Mouse (Mus musculus) kidney, embryonic 15.5 days (tissue): Measurements from ENCODE around the gene Polk. TPM values are rescaled to one million over a fixed set of nuclear protein-coding genes. Genes with fewer than 3 reads are reported as not detected.

ENCODE experiments used
- ATAC-seq: fragments of 200-750 bp; cut with Nextera tagmentation; replicated peaks from 2 replicates; pipeline ENCODE4 v1.8.0; 2017; ENCODE audit warnings: moderate TSS enrichment; ENCODE audit not compliant: low FRiP score
- H3K27ac ChIP-seq: fragments of 300-500 bp; sonication (generic); 2 replicates; pipeline ENCODE4 v1.5.1; 2015; ENCODE audit warnings: mild to moderate bottlenecking, inconsistent platforms
- H3K27me3 ChIP-seq: fragments of 300-500 bp; sonication (generic); 2 replicates; pipeline ENCODE4 v1.6.1; 2015; ENCODE audit warnings: inconsistent platforms
- H3K36me3 ChIP-seq: fragments of 300-500 bp; sonication (generic); 2 replicates; pipeline ENCODE4 v1.6.1; 2015; ENCODE audit warnings: inconsistent platforms
- H3K4me1 ChIP-seq: fragments of 300-500 bp; sonication (generic); 2 replicates; pipeline ENCODE4 v1.6.1; 2015; ENCODE audit warnings: inconsistent platforms
- H3K4me2 ChIP-seq: fragments of 300-500 bp; sonication (generic); 2 replicates; pipeline ENCODE4 v1.6.1; 2015; ENCODE audit warnings: moderate library complexity, mild to moderate bottlenecking, inconsistent platforms
- H3K4me3 ChIP-seq: fragments of 300-500 bp; sonication (generic); replicated peaks from 2 replicates; pipeline ENCODE4 v1.5.1; 2015; ENCODE audit warnings: mild to moderate bottlenecking, inconsistent platforms
- H3K9ac ChIP-seq: fragments of 300-500 bp; sonication (generic); 2 replicates; pipeline ENCODE4 v1.6.1; 2015; ENCODE audit warnings: mild to moderate bottlenecking, inconsistent platforms
- H3K9me3 ChIP-seq: fragments of 300-500 bp; sonication (generic); replicated peaks from 2 replicates; pipeline ENCODE4 v1.6.1; 2016; ENCODE audit warnings: inconsistent platforms
- WGBS: fragments of 180-500 bp; shearing (Covaris S2); methylation state at CpG from one replicate; pipeline ENCODE4 v1.1.7; 2015; ENCODE audit warnings: mixed read lengths; 5-methylcytosine and 5-hydroxymethylcytosine counted together
- polyA plus RNA-seq: library from polyadenylated mRNA; unstranded; fragments of >200 nt; fragmentation: Nextera tagmentation; extraction: Ambion mirVana; gene quantifications from 2 replicates; pipeline ENCODE4 v1.2.1, GENCODE M21; 2015

The Polk gene
- polyA plus RNA-seq, 1 experiment from 2014 or later: 9.2 TPM

DNA sequence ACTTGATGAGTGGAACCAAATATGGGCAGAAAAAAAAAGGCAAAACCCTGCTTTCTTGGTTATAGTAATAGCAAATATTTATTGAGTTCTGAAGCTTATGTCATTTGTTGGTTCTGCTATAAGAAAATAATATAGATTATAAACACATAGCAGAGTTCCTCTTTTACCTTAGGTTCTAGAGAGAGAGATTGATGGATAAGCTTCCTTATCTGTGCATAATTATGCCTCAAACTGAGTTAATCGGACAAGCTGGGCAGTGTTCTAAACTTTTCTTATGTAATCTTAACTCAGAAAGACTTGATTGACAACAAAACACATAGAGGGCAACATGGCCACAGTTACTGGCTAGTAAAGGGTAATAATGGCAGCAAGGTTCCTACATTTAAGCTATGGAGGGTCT is 4.9 kb upstream of the Polk start:
- no peak overlapping the region for H3K4me2 ChIP-seq
- no peaks in the 10 kb centered on the region for H3K36me3 ChIP-seq
- no peaks in the 10 kb centered on the region for H3K9me3 ChIP-seq
- WGBS: 68% methylated on average over 1 of the region's 1 CpGs
- H3K4me1 ChIP-seq: peaks cover 10% of the 10 kb centered on the region
- H3K9ac ChIP-seq: no peak overlapping the region
- no peak overlapping the region for H3K27ac ChIP-seq
- ATAC-seq: no peak
- H3K4me3 ChIP-seq: no peak overlapping the region
- H3K27me3 ChIP-seq: no peaks in the 10 kb centered on the region

DNA sequence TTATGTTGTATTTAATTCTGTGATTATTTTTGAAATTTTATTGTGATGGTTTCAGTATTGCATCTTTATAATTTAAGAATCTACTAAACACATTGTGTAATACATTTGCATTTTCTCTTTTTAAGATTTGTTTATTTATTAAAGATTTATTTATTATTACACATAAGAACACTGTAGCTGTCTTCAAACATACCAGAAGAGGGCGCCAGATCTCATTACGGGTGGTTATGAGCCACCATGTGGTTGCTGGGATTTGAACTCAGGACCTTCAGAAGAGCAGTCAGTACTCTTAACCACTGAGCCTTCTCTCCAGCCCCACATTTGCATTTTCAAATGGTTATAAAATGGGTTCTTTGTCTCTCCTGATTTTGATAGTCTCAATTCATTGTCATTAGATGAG is 2.1 kb upstream of the Polk start:
- H3K4me3 ChIP-seq: no peak overlapping the region
- H3K4me2 ChIP-seq: no peak overlapping the region
- H3K27ac ChIP-seq: no peak overlapping the region
- no peaks in the 10 kb centered on the region for H3K9me3 ChIP-seq
- 72% methylated on average over 2 of the region's 2 CpGs for WGBS
- ATAC-seq: no peak
- H3K27me3 ChIP-seq: no peaks in the 10 kb centered on the region
- H3K9ac ChIP-seq: no peak overlapping the region
- H3K4me1 ChIP-seq: peaks cover 19% of the 10 kb centered on the region
- no peaks in the 10 kb centered on the region for H3K36me3 ChIP-seq

DNA sequence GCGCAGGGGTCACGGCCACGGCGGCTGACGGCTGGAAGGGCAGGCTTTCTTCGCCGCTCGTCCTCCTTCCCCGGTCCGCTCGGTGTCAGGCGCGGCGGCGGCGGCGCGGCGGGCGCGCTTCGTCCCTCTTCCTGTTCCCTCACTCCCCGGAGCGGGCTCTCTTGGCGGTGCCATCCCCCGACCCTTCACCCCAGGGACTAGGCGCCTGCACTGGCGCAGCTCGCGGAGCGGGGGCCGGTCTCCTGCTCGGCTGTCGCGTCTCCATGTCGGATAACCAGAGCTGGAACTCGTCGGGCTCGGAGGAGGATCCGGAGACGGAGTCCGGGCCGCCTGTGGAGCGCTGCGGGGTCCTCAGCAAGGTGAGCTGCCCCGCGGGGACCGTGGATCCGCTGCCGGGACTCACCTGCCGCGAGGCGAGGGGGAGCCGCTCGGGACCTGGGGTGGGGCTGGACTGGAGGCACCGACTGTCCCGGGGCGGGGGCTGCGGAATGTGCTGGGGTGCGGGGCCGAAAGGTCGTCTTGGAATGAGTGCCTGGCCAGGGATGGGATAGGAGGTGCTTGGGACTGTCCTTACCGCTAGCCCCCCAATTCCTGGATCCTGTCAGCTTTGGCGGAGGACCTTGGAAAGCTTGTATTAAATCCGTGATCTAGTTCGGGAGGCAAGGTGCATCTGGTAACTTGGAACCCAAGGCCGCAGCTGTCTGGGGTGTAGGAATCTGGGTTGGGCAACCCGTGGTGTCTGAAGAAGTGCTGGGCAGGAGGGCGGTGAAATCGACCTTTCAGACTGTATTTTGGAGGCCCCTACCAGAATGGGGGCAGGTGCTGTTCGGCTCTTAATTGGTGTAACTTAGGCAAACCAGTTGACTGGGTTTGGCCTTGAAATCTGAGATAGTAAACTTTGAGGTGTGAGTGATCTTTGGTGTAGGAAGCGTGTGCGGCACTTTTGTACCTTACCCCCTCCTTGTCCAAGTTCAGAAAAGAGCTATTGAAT is 817 bp upstream of the Polk start:
- H3K27ac ChIP-seq: peak overlapping the region; percentile 88
- H3K36me3 ChIP-seq: no peaks in the 10 kb centered on the region
- H3K4me3 ChIP-seq: peak overlapping the region; percentile 97
- no peaks in the 10 kb centered on the region for H3K27me3 ChIP-seq
- WGBS: under 1% methylated on average over 72 of the region's 73 CpGs
- H3K4me1 ChIP-seq: peaks cover 19% of the 10 kb centered on the region
- H3K9ac ChIP-seq: peak overlapping the region; percentile 88
- H3K4me2 ChIP-seq: peak overlapping the region; percentile 74
- H3K9me3 ChIP-seq: no peaks in the 10 kb centered on the region
- ATAC-seq: peak; percentile 78

DNA sequence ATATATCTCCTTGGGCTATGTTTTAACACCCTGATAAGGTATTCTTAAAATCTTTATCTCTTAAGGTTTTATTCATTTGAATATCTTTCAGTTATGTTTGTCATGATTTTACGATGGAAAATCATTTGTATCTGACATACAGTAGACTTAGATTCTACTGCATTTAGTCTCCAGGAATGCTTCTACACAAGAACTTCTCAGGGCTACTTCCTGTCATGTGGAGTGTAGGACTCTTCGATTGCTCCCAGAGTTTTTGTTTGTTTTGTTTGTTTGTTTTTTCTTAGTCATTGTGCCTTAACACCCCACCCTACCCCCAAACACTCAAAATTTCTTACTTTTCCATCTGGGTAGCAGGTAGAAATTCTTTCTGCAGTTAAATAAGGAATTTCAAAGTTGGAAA is 998 bp downstream of the Polk start:
- H3K27me3 ChIP-seq: no peaks in the 10 kb centered on the region
- H3K27ac ChIP-seq: no peak overlapping the region
- no peaks in the 10 kb centered on the region for H3K9me3 ChIP-seq
- H3K4me1 ChIP-seq: peaks cover 15% of the 10 kb centered on the region
- H3K4me2 ChIP-seq: peak overlapping the region; percentile 74
- ATAC-seq: no peak
- peak overlapping the region; percentile 97 for H3K4me3 ChIP-seq
- 38% methylated on average over 2 of the region's 2 CpGs for whole genome bisulfite sequencing
- H3K36me3 ChIP-seq: no peaks in the 10 kb centered on the region
- H3K9ac ChIP-seq: no peak overlapping the region

DNA sequence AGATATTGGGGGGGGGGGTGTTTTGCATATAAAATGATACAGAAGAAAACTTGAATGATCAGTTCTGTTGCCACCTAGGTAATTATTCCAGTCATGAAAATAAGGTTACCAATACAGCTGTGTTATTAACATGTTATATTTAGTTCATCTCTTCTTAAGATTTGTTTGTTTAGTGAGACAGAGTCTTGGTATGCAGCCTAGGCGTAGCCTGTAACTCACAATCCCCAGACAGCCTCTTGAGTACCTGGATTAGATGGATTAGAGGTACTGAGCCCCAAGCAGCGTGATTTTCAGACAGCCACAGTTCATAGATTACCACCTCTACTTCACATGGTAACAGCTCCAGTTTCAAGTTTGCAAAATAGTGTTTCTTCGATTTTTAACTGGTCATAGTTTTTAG is 4.3 kb downstream of the Polk start:
- no peaks in the 10 kb centered on the region for H3K36me3 ChIP-seq
- H3K4me3 ChIP-seq: no peak overlapping the region
- no peak overlapping the region for H3K27ac ChIP-seq
- no peaks in the 10 kb centered on the region for H3K27me3 ChIP-seq
- no peak overlapping the region for H3K4me2 ChIP-seq
- 73% methylated on average over 3 of the region's 3 CpGs for WGBS
- H3K9ac ChIP-seq: no peak overlapping the region
- peaks cover 15% of the 10 kb centered on the region; the same call in 1 of the 2 replicates for H3K4me1 ChIP-seq
- no peak for ATAC-seq
- no peaks in the 10 kb centered on the region for H3K9me3 ChIP-seq

DNA sequence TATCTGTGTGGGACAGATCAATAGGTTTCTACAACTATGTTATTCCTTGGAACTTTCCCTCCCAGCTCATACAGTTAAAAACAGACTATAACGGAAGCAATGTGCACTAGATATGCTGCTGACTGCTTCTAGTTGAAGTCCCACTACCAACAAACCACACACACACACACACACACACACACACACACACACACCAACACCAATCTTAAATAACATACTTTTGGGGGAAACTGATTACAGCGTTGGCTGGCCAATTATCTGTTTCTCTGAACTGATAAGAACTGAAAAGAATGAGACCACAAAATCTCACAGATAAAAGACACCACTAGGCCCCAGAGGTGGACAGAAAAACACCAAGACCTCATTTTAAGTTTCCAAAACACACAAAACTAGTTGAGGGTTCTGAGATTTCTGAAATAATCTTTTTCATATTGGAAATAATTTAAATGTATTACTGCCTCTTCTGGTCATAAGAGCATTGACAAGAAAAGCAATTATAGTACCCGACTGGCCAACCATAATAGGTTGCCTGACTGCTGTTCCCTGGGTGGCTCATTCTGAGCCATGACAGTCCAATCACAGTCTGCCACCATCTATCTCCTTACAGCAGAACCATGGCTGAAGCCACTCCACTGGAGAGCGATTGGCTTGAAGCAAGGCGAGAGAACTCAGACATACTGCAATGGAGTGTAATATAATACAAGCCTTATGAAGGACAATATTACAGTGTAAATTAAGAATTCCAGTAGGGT is 5.4 kb downstream of the Polk start:
- no peaks in the 10 kb centered on the region for H3K9me3 ChIP-seq
- H3K4me3 ChIP-seq: no peak overlapping the region
- no peaks in the 10 kb centered on the region for H3K27me3 ChIP-seq
- H3K4me2 ChIP-seq: no peak overlapping the region
- no peak for ATAC-seq
- 89% methylated on average over 5 of the region's 5 CpGs for WGBS
- H3K27ac ChIP-seq: no peak overlapping the region
- no peaks in the 10 kb centered on the region for H3K36me3 ChIP-seq
- H3K9ac ChIP-seq: no peak overlapping the region
- peaks cover 15% of the 10 kb centered on the region; the same call in 1 of the 2 replicates for H3K4me1 ChIP-seq

DNA sequence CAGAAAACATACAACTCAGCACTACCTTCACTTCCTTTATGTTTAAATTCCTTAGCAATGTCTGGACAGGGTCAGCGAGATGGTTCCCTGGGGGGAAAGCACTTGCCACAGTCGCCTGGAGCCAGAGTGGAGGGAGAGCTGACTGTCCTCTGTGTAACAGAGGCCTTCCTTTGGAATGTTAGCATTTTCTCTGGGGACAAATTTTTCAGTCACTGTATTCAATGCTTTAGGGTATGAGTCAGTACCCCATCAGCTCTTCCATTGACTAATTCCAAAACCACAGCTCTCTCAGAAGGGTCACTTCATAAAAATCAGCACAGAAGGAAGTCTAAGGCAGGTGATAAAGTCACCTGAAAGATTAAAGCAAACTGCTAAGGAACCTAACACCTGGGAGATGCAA is 8.6 kb downstream of the Polk start:
- WGBS: 57% methylated on average over 2 of the region's 2 CpGs
- no peak for ATAC-seq
- Histone ChIP-seq H3K4me1 (0 out of 2 replicates have a peak, but pooled peaks cover 6% of the 10 kb centered on the region), H3K27ac (no peak overlapping the region), H3K4me2 (no peak overlapping the region), H3K9me3 (no peaks in the 10 kb centered on the region), H3K27me3 (no peaks in the 10 kb centered on the region), H3K4me3 (no peak overlapping the region), H3K36me3 (no peaks in the 10 kb centered on the region), H3K9ac (no peak overlapping the region)

DNA sequence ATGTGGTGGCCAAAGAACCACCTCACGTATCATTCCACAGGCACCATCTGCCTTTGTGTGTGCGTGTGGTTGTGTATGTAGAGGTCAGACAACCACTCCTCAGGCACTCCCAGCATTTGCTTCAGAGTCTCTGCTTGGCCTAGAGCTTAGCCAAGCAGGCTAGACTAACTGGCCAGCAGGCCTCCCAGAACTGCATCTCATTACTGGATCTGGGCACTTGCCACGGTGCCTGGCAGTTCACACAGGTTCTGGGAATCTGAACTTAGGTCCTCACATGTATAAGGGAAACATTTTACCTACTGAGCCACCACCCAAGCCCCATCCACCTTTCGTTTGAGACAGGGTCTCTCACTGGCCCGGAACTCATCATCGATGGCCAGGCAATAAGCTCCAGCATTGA is 10.2 kb downstream of the Polk start:
- WGBS: 90% methylated on average over 6 of the region's 6 CpGs
- no peak overlapping the region for H3K27ac ChIP-seq
- no peak overlapping the region for H3K9ac ChIP-seq

DNA sequence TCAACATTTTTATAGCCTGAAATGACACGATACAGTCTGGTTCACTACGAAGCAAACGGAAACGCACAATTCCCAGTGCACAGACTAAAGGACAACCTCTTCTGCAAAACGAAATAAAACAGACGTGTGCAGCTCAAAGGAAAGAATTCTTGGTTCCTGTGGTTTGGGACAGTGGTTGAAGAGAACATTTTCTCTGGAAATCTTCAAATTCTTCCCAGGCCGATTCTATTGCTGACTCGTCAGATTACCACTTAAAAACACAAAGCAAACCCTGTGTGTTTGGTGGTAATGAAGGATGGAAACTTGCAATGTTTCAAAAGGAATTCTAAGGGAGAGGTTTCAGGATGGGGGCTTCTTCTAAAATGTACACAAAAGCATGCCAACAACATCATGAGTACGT is 12.3 kb downstream of the Polk start:
- no peak overlapping the region for H3K4me2 ChIP-seq
- 0 out of 2 replicates have a peak, but pooled peaks cover 6% of the 10 kb centered on the region for H3K4me1 ChIP-seq
- H3K27ac ChIP-seq: no peak overlapping the region
- H3K36me3 ChIP-seq: no peaks in the 10 kb centered on the region
- 91% methylated on average over 9 of the region's 9 CpGs for WGBS
- H3K4me3 ChIP-seq: no peak overlapping the region
- no peaks in the 10 kb centered on the region for H3K27me3 ChIP-seq
- no peak overlapping the region for H3K9ac ChIP-seq
- ATAC-seq: no peak
- H3K9me3 ChIP-seq: no peaks in the 10 kb centered on the region

More for the DNA sequence above, 10.2 kb downstream of the Polk start:
- Histone ChIP-seq H3K4me1 (0 out of 2 replicates have a peak, but pooled peaks cover 6% of the 10 kb centered on the region), H3K27me3 (no peaks in the 10 kb centered on the region), H3K4me2 (no peak overlapping the region), H3K36me3 (no peaks in the 10 kb centered on the region), H3K9me3 (no peaks in the 10 kb centered on the region), H3K4me3 (no peak overlapping the region)
- ATAC-seq: no peak

DNA sequence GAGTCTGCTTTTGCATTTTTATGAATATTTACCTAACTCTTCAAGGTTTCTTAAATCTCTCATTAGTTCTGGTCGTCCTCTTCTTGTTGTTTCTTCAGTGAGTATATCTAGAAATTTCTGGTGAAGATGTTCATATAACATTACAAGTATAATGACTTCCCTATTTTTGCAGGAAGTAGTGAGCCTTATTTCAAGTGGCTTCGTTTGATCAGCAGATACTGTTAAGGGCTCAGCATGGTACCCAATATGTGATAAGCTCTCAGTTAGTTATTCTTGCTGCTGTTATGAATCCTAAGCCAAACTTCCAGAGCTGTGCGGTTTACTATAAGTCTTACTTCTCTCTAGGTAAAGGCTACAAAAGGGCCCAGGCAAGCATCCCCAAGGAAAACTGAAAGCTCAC is 12.8 kb downstream of the Polk start:
- Histone ChIP-seq H3K27ac (no peak overlapping the region), H3K27me3 (no peaks in the 10 kb centered on the region), H3K9ac (no peak overlapping the region), H3K9me3 (no peaks in the 10 kb centered on the region), H3K36me3 (no peaks in the 10 kb centered on the region), H3K4me1 (0 out of 2 replicates have a peak, but pooled peaks cover 6% of the 10 kb centered on the region), H3K4me2 (no peak overlapping the region), H3K4me3 (no peak overlapping the region)
- ATAC-seq: no peak
- WGBS: 90% methylated on average over 3 of the region's 3 CpGs

DNA sequence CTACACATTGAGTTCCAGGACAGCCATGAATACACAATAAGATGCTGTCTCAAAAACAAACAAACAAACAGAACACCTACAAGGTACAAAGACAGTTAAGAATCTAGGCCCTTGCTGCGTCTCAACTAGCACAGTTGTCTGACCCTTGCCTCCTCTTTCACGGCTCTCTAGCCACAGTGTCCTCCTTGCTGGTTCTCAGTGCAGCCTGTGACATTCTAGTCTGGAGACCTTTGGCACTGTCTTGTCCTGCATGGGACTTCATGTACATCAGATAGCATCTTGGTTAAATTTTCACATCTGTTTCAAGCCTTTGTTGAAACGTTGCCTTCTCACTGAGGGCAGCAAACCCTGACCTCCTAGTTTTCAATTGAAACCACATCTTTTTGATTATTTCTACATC is 13.6 kb downstream of the Polk start:
- H3K4me2 ChIP-seq: no peak overlapping the region
- no peak overlapping the region for H3K9ac ChIP-seq
- no peaks in the 10 kb centered on the region for H3K27me3 ChIP-seq
- H3K9me3 ChIP-seq: no peaks in the 10 kb centered on the region
- no peak overlapping the region for H3K4me3 ChIP-seq
- H3K4me1 ChIP-seq: 0 out of 2 replicates have a peak, but pooled peaks cover 3% of the 10 kb centered on the region
- no peak for ATAC-seq
- H3K36me3 ChIP-seq: no peaks in the 10 kb centered on the region
- H3K27ac ChIP-seq: no peak overlapping the region
- 62% methylated on average over 3 of the region's 3 CpGs for WGBS

DNA sequence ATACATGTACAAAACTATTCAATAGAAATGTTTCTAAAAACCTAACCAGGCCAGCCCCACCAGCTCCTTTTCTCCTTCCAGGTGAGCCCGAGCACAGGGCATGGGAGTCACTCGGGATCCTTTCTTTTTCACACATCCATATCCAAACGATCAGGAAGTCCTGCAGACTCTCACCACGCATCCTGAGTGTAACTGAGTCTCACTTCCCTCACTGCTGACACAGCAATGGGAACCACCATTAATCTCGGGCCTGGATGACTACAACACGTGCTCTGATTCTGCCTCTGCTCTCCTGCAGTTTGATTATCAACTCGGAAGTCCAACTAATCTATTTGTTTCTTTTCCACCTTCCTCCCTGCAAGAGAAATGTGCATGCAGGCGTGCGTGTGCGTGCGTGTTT is 14.5 kb downstream of the Polk start:
- no peaks in the 10 kb centered on the region for H3K9me3 ChIP-seq
- H3K4me3 ChIP-seq: no peak overlapping the region
- WGBS: 85% methylated on average over 11 of the region's 11 CpGs
- no peak for ATAC-seq
- no peaks in the 10 kb centered on the region for H3K4me1 ChIP-seq
- no peaks in the 10 kb centered on the region for H3K27me3 ChIP-seq
- no peaks in the 10 kb centered on the region for H3K36me3 ChIP-seq
- no peak overlapping the region for H3K27ac ChIP-seq
- no peak overlapping the region for H3K4me2 ChIP-seq
- H3K9ac ChIP-seq: no peak overlapping the region
